Mouse (Mus musculus) R1 (cell line): ENCODE results near the gene Cars.
"Not testable (repeated sequence)": the region's sequence is repeated elsewhere in the genome, so short reads cannot be mapped to it uniquely, and the experiment has no call there.

ENCODE experiments used
- DNase-seq: peaks from one replicate; pipeline ENCODE4 v3.0.0-alpha.2; 2018; ENCODE audit warnings: low read depth, low spot score

The Cars gene

DNA sequence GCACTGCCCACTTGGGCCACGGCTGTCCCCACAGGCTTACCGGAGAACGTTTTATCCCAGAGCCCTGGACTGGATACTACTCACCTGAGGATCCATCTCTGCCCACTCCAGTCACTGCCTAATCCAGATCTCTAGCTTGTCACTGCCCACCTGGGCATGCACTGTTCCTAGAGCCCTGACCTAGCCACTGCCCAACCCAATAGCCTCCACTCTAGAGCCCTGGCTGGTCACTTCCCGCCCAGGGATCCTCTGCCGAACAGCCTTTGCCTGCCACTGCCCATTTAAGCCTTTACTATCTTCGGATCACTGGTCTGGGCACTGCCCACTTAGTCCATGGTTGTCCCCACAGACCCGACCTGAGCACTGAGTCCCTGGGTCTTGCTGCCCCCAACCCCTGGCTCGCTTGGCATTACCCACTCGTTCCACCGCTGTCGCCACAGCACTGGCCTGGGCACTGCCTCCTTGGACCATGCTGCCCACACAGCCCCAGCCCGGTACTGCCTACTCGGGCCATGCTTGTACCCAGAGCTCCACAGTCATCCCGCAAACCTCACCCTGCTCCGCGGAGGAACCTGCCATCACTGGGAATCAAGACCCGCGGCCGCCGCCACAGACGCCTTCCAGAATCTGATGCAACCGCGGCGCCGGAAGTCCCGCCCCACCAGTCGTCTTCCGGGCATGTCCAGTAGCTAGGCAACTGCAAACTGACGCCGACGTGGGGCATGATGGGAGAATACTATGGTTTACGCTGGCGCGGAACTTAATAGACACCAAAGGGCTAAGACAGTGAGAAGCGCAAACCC, at the start of gene Cars:
TSS of gene Cars (minus strand) at position 663 of the 803 bp plus-strand sequence.
- peak; percentile 99 for DNase-seq

DNA sequence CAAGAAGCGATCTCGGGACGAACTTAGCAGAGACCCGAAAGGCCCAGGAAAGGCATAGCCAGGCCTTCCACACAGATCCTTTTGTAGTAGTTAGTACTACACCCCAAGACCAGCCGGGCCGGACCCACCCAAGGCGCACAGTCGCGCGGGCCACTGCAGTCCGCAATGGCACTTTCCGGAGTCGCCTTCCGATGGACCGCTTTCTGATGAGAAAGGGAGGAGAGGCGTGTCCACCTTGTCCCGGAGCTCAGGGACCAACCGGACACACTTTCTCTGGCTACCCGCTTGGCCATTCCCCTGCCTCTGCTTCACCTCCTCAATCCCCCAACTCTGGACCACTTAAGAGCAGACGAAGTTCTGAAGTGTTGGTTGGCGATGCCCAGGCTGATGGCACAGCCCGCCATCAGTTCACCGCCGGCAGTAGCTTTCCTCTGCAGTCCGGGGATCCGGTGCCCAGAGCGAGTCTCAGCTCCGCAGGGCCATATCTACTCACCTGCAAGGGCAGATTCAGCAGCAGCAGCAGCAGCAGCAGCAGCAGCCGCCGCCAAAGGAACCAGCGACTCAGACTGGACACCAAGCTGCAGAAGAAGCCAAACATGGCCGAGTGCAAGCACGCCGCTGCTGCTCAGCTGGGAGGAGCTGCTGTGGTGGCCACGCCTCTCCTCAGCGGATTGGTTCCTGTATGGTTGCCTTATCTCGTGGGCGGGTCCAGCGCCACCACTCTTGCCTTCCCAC, 49.3 kb upstream of the Cars start, which contains the start of gene Tnfrsf22:
TSS of gene Tnfrsf22 (minus strand) at position 628 of the 735 bp plus-strand sequence.
- DNase-seq, result peak; percentile 91

DNA sequence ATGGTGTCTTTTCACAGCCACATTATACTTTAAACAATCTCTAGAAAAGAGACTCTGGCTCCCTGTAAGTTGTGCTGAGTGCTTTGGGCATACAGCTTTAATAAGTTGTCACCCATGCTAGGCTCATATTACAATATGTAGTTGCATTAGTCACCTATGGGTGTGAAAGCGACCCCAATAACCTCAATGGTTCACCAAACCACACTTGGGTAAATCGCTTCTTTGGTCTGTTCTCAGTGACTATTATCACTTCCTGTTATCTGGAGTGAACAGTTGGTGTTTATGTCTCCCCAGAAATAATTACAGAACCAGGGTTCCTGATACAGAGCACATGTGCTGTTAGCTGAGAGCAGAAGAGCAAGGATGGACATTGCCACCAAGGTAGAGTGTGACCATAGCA, 44.1 kb upstream of the Cars start:
- not testable (repeated sequence) for DNase-seq

GRCm38 (mm10) chr7:143636674-143637073, 36.8 kb upstream of the Cars start:
- DNase-seq, result peak; percentile 90

- no peak for DNase-seq
These were observed 31.6 kb upstream of the Cars start for GRCm38 (mm10) chr7:143631503-143631902.

GRCm38 (mm10) chr7:143629501-143629900, 29.6 kb upstream of the Cars start:
- DNase-seq, result no peak

- DNase-seq, result no peak
These were observed 28.6 kb upstream of the Cars start, which contains the start of gene Tnfrsf26 for GRCm38 (mm10) chr7:143628540-143628939. Tnfrsf26 (minus strand) TSS chr7:143628722.

GRCm38 (mm10) chr7:143627555-143628286, 27.8 kb upstream of the Cars start:
- DNase-seq, result no peak

DNA sequence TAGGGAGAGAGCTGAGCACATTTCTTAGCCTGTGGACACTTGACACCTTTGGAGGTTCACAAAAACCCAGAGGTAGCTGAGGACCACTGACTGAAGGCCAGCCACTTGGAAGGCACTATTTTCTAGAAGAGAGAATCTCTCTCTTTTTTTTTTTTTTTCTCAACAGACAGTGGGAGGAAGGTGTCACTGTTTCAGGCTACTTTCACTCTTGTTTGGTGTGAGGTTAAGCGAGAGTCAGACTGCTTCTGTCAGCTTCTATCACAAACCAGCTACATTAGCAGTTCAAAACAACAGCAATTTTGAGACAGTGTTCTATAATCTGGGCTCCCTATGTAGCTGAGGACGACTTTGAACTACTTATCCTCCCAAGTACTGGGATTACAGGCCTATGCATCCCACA, 26.3 kb upstream of the Cars start:
- DNase-seq, result no peak

DNA sequence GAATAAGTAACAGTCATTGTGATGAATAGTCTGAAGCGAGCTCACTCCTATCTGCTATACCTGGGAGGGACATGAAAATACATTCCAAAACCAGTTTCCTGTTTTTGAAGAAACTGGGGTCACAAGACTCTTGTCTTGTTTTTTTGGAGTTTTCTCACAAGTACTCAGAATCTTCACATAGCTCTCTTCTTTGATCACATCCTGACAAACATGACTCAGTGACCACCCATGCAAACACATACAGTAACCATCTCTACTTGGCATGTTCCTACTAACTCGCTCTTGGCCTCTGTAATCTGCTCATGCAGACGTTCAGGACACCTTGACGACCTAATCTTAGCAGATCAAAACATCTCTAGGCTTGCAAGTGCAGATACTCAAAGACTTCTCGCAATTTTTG, 25.3 kb upstream of the Cars start:
- DNase-seq, result no peak

- no peak for DNase-seq
These were observed 24.7 kb upstream of the Cars start for GRCm38 (mm10) chr7:143624561-143624960.

DNA sequence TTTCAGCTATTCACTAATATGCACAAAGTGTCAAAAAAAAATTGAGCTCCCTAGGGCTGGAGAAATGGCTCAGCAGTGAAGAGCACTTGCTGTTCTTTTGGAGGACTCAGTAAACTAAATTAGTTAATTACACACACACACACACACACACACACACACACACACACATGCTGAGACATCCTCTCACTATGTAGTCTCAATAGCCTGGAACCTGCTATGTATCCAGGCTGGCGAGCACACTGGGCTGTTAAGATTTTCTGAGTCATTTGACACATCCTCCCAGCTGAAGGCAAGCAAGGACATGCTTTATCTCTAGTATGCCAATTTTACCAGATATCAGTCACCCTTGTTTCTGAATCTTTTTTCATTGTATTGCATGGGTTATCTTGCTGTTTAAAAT, 21.1 kb upstream of the Cars start:
- DNase-seq, result no peak

- no peak for DNase-seq
These were observed 14.7 kb upstream of the Cars start for GRCm38 (mm10) chr7:143614404-143615135.

- peak; percentile 66 for DNase-seq
These were observed 12.3 kb upstream of the Cars start for GRCm38 (mm10) chr7:143612215-143612614.

- no peak for DNase-seq
These were observed 5.4 kb upstream of the Cars start for GRCm38 (mm10) chr7:143605321-143605720.

- no peak for DNase-seq
These were observed 5.0 kb upstream of the Cars start for GRCm38 (mm10) chr7:143604889-143605288.

DNA sequence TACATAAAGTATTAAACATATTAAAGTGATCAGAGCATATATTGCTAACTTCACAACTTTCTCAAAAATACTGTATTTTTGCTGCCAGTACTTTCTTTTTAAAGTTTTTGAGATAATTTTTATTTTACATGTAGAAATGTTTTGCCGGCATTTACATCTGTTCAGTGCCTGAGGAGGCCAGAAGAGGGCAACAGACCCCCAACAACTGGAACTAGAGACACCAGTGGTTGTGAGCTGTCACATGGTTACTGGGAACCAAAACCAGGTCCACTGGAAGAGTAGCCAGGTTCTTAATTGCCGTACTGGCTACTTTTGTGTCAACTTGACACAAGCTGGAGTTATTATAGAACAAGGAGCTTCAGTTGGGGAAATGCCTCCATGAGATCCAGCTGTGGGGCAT, 1.8 kb upstream of the Cars start:
- peak; percentile 80 for DNase-seq

- no peak for DNase-seq
These were observed 396 bp upstream of the Cars start for GRCm38 (mm10) chr7:143600231-143600740.

- DNase-seq, result no peak
These were observed 5.0 kb downstream of the Cars start for GRCm38 (mm10) chr7:143594865-143595264.

- peak; percentile 64 for DNase-seq
These were observed 7.6 kb downstream of the Cars start for GRCm38 (mm10) chr7:143592255-143592654.

DNA sequence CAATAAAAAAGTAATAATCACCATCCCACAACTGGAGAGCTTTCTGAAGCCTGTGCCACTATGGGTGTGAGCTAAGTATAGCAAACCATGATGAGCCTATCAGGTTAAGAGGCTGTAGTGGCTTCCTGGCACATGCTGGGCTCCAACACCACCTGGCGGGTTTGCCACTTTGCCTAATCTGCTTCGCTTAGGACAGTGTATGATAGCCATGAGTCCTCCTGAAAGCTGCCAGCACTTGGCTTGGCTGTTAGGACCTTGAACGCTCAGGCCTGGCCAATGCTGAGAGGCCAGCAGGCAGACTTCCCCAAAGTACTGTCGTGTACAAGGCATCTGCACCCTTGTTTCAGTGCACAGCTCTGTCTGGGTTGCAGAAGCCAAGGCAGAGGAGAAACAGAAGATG, 11.9 kb downstream of the Cars start:
- no peak for DNase-seq
